Mouse (Mus musculus) myocyte (in vitro differentiated cells): Measurements from ENCODE around the gene Fbxo34. TPM values are rescaled to one million over a fixed set of nuclear protein-coding genes. Genes with fewer than 3 reads are reported as not detected.

Source experiments
- H3K27me3 ChIP-seq: one replicate; pipeline ENCODE4 v1.6.1; 2011; ENCODE audit not compliant: control insufficient read depth, insufficient read depth, insufficient read length
- H3K36me3 ChIP-seq: one replicate; pipeline ENCODE4 v1.6.1; 2011; ENCODE audit not compliant: control insufficient read depth, insufficient read depth
- H3K4me2 ChIP-seq: one replicate; pipeline ENCODE4 v1.6.1; 2011; ENCODE audit warnings: low read depth, control low read depth
- H3K4me3 ChIP-seq: one replicate; pipeline ENCODE4 v1.5.1; 2011; ENCODE audit warnings: mild to moderate bottlenecking, control low read depth, moderate library complexity
- H3K79me2 ChIP-seq: one replicate; pipeline ENCODE4 v1.6.1; 2011; ENCODE audit not compliant: control insufficient read depth, insufficient read depth
- H3ac ChIP-seq: one replicate; pipeline ENCODE4 v1.6.1; 2011; ENCODE audit not compliant: control insufficient read depth, insufficient read length
- CEBPB ChIP-seq: IDR thresholded peaks from 2 replicates; pipeline ENCODE4 v1.6.1; 2011; ENCODE audit warnings: mild to moderate bottlenecking, moderate library complexity; ENCODE audit not compliant: poor library complexity, insufficient read depth, severe bottlenecking
- E2F4 ChIP-seq: IDR thresholded peaks from one replicate; pipeline ENCODE4 v1.6.1; 2011; ENCODE audit warnings: mild to moderate bottlenecking, control low read depth, moderate library complexity; ENCODE audit not compliant: insufficient read depth
- MAX ChIP-seq: IDR thresholded peaks from one replicate; pipeline ENCODE4 v1.6.1; 2011; ENCODE audit warnings: low read depth, mild to moderate bottlenecking, control low read depth
- MYOD1 ChIP-seq, 3 experiments: IDR thresholded peaks; one replicate each; pipeline ENCODE4 v1.6.1; 2011; ENCODE audit warnings: control low read depth in 2 of 3, low read depth in 2 of 3, mild to moderate bottlenecking in 2 of 3, moderate library complexity in 1 of 3; ENCODE audit not compliant: insufficient read length in 2 of 3, control insufficient read depth in 1 of 3
- MYOG ChIP-seq, 3 experiments: IDR thresholded peaks; one replicate each; pipeline ENCODE4 v1.6.1; 2011; ENCODE audit warnings: control low read depth in 2 of 3, low read depth in 2 of 3, mild to moderate bottlenecking in 2 of 3; ENCODE audit not compliant: insufficient read length in 2 of 3, control insufficient read depth in 1 of 3, insufficient read depth in 1 of 3
- POLR2A ChIP-seq: IDR thresholded peaks from one replicate; pipeline ENCODE4 v1.6.1; 2011; ENCODE audit warnings: low read depth, mild to moderate bottlenecking, control low read depth, moderate library complexity; ENCODE audit not compliant: insufficient read length
- POLR2AphosphoS2 ChIP-seq: IDR thresholded peaks from one replicate; pipeline ENCODE4 v1.6.1; 2011; ENCODE audit warnings: low read depth, control low read depth; ENCODE audit not compliant: insufficient read length
- REST ChIP-seq: IDR thresholded peaks from one replicate; pipeline ENCODE4 v1.6.1; 2011; ENCODE audit warnings: mild to moderate bottlenecking, control low read depth, moderate library complexity; ENCODE audit not compliant: insufficient read depth, insufficient read length
- SRF ChIP-seq: IDR thresholded peaks from one replicate; pipeline ENCODE4 v1.6.1; 2011; ENCODE audit warnings: low read depth; ENCODE audit not compliant: control insufficient read depth, insufficient read length
- TCF12 ChIP-seq: IDR thresholded peaks from one replicate; pipeline ENCODE4 v1.6.1; 2011; ENCODE audit warnings: mild to moderate bottlenecking, control low read depth; ENCODE audit not compliant: poor library complexity, insufficient read depth, severe bottlenecking
- TCF3 ChIP-seq: IDR thresholded peaks from one replicate; pipeline ENCODE4 v1.6.1; 2011; ENCODE audit warnings: low read depth, control low read depth; ENCODE audit not compliant: insufficient read length
- USF1 ChIP-seq: IDR thresholded peaks from one replicate; pipeline ENCODE4 v1.6.1; 2011; ENCODE audit warnings: low read depth, mild to moderate bottlenecking, control low read depth, moderate library complexity
- polyA plus RNA-seq: library from polyadenylated mRNA; unstranded; fragments of >200 nt; fragmentation: generic; extraction: Trizol; gene quantifications from one replicate; pipeline ENCODE4 v1.2.1, GENCODE M21; 2012; ENCODE audit warnings: missing spikeins

Fbxo34 gene
- polyA plus RNA-seq, 1 experiment, result 10.7 TPM

DNA sequence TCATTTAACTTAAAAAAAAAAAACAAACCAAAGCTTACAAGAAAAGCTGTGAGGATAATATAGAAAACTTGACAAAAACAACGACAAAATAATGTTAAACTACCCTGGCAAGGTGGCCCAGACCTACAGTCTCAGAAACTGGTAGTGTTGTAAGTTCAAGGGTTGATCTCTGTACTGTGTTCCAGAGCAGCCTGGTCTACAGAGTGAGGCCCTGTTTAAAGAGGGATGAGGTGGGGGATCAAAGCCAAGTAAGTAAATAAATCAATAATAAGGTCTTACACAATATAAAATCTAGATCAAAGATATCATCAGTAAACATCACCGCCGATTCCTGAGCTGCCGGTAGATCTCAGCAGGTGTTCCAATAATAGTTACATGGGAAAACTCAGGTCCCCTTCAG is 12.2 kb downstream of the Fbxo34 start:
- Histone ChIP-seq H3ac (no peak overlapping the region), H3K79me2 (no peaks in the 10 kb centered on the region), H3K4me2 (no peak overlapping the region), H3K27me3 (peaks cover 35% of the 10 kb centered on the region), H3K4me3 (no peak overlapping the region), H3K36me3 (no peaks in the 10 kb centered on the region)
- TF ChIP-seq SRF (no peak), MYOD1 (IDR thresholded peaks at IDR 0.05; ENCODE audit: control insufficient read depth in 1 of 3, insufficient read length in 2 of 3, low read depth in 2 of 3) (no peak), TCF12 (no peak), POLR2A (no peak), TCF3 (no peak), CEBPB (no peak), MYOG (IDR thresholded peaks at IDR 0.05; ENCODE audit: control insufficient read depth in 1 of 3, insufficient read depth in 1 of 3, insufficient read length in 2 of 3, low read depth in 2 of 3) (no peak), MAX (no peak), POLR2AphosphoS2 (no peak), USF1 (no peak), E2F4 (no peak), REST (no peak)

DNA sequence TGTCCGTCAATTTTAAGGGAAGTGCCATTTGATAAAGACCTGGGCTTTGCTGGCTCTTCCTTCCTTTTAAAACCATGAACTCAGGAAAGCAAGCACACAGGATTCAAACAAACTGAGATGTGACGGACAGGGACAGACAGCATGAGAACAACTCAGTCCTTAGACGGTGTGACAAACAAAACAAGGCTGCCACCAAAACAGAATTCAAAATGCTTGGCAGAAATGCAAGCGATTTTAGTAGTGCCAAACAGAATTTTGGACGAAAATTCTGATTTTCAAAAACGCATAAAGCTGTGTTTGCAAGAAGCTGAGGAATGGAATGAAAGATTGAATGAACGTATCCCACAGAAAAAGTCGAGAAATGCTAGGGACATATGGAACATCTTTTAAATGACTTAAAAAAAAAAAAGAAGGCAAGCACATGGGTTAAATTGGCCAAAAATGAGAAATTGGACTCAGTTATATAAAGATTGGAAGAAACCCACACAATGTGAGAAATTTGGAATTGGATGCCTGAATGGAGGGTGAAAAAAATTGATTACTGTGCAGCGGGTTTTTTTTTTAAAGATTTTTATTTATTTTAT is 12.7 kb downstream of the Fbxo34 start:
- Histone ChIP-seq H3K27me3 (peaks cover 41% of the 10 kb centered on the region), H3K36me3 (no peaks in the 10 kb centered on the region), H3K4me3 (no peak overlapping the region), H3K79me2 (no peaks in the 10 kb centered on the region), H3ac (no peak overlapping the region), H3K4me2 (no peak overlapping the region)
- no peak for TF ChIP-seq TCF3
- TF ChIP-seq REST, result no peak
- no peak for TF ChIP-seq MYOG (IDR thresholded peaks at IDR 0.05; ENCODE audit: control insufficient read depth in 1 of 3, insufficient read depth in 1 of 3, insufficient read length in 2 of 3, low read depth in 2 of 3)
- TF ChIP-seq POLR2A, result no peak
- TF ChIP-seq SRF, result no peak
- TF ChIP-seq MAX, result no peak
- TF ChIP-seq POLR2AphosphoS2, result no peak
- no peak for TF ChIP-seq CEBPB
- TF ChIP-seq MYOD1 (IDR thresholded peaks at IDR 0.05; ENCODE audit: control insufficient read depth in 1 of 3, insufficient read length in 2 of 3, low read depth in 2 of 3), result no peak
- no peak for TF ChIP-seq USF1
- TF ChIP-seq TCF12, result no peak
- no peak for TF ChIP-seq E2F4

DNA sequence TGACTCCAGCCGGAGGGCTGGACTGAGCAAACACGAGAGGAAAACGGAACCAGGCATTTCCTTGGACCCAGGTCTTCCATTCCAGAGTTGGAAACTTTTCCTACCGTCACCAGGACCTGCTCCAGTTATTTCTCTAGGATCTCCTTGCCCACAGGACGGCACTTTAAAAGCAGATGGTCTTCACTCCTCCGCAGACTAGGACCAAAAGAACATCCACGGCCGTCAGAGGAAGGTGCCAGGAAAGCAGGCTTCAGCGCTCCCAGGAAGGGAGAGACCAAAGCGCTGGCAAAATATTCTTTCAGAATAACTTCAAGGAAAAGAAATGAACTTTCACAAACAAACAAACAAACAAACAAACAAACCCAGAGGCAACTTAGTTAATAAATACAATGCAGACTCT is 14.2 kb downstream of the Fbxo34 start:
- TF ChIP-seq SRF, result no peak
- no peak for TF ChIP-seq REST
- no peak for TF ChIP-seq E2F4
- TF ChIP-seq POLR2A, result no peak
- TF ChIP-seq USF1, result no peak
- Histone ChIP-seq H3K4me2 (no peak overlapping the region), H3ac (no peak overlapping the region), H3K4me3 (no peak overlapping the region), H3K36me3 (no peaks in the 10 kb centered on the region), H3K27me3 (peaks cover 42% of the 10 kb centered on the region), H3K79me2 (no peaks in the 10 kb centered on the region)

DNA sequence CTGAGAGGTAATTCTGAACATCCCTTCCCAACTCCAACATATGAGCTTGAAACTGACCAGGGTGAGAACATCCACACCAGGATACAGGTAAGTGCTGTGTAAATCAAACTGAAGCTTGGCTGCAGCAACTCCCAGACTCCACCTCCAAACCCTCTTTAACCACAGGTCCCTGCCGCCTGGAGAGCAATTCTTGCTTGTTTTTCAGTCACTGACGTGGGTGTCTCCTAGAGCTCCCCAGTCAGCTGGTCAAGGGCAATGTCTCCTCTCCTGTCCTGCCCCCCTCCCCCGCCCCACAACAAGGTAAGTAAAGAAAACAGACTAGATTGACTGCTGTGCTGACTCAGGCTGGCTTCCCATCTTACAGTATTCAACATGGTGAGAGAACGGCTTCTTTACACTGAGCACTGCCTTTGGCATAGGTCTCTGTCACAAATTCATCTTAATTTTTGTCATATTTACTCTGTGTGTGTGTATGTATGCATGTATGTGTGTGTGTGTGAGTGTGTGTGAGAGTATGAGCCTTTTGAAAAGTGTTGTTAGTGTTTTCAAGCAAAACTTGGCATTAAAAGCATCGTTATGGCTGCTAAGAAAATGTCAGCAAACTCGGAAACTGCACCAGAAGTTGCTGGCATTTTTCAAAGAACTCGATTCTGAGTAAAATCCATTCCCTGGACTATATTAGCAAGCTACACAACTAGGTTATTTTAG is 15.4 kb downstream of the Fbxo34 start:
- no peak overlapping the region for H3K4me3 ChIP-seq
- no peaks in the 10 kb centered on the region for H3K36me3 ChIP-seq
- no peak overlapping the region for H3ac ChIP-seq
- H3K27me3 ChIP-seq, result peaks cover 37% of the 10 kb centered on the region
- no peaks in the 10 kb centered on the region for H3K79me2 ChIP-seq
- H3K4me2 ChIP-seq, result no peak overlapping the region
- TF ChIP-seq MYOG (IDR thresholded peaks at IDR 0.05; ENCODE audit: control insufficient read depth in 1 of 3, insufficient read depth in 1 of 3, insufficient read length in 2 of 3, low read depth in 2 of 3) (no peak), MYOD1 (IDR thresholded peaks at IDR 0.05; ENCODE audit: control insufficient read depth in 1 of 3, insufficient read length in 2 of 3, low read depth in 2 of 3) (no peak)

DNA sequence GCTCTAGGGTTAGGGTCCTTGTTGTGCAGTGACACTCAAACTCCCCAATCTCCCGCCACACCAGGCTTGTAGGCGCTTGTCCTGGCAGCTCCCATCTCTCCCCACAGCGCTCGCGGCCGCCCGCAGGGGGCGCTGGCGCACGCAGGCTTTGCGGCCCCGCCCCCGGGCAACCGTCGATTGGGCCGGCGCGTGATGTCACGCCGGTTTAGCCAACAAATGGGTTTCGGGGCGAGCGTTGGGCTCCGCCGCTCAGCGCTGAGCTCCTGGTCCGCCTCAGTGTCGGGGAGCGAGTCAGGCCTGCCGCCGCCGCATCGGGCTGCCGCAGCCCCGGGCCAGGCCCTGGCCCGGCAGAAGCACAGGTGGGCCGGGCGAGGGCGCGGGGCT is 22.1 kb downstream of the Fbxo34 start:
- peak overlapping the region; percentile 30 for H3K4me3 ChIP-seq
- no peaks in the 10 kb centered on the region for H3K36me3 ChIP-seq
- H3K79me2 ChIP-seq, result peaks cover 25% of the 10 kb centered on the region
- TF ChIP-seq CEBPB (no peak), POLR2AphosphoS2 (peak; percentile 77), MYOG (IDR thresholded peaks at IDR 0.05; ENCODE audit: control insufficient read depth in 1 of 3, insufficient read depth in 1 of 3, insufficient read length in 2 of 3, low read depth in 2 of 3) (no peak), TCF12 (no peak), MAX (no peak), USF1 (no peak), REST (no peak), E2F4 (no peak), SRF (no peak), MYOD1 (IDR thresholded peaks at IDR 0.05; ENCODE audit: control insufficient read depth in 1 of 3, insufficient read length in 2 of 3, low read depth in 2 of 3) (no peak), POLR2A (peak; percentile 90), TCF3 (no peak)
- H3ac ChIP-seq, result peak overlapping the region; percentile 78
- H3K4me2 ChIP-seq, result no peak overlapping the region
- peaks cover 8% of the 10 kb centered on the region for H3K27me3 ChIP-seq
